Mouse (Mus musculus): ENCODE measurements around the gene Sorcs1.

DNA sequence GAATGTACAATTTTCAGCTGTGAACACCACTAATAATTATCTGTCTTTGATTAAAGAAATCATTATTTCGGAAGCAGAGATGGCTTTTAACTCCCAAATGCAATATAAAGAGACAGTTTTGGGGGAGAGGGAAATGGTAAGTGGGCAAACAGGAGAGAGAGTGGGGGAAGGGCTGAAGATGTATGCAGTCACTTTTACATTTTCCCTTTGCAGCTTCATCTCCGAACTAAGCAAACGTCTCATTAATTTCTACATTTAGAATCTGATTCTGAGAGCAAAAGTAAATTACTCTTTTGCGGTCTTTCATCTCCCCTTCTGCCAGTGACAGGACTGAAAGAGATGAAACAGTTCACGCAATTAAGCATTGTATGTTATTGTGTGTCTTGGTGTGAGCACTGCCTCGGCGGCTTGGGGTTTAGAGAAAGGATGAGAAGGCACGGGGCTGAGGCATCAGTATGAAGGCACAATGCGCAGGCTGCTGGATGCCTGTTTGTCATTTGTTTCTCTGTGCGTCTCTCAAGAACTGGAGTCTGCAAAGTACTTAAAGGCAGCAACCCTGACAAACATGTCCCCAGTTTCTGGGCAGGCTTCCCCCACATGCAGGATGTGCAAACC lies 163.3 kb downstream of the Sorcs1 start:
- TF ChIP-seq CTCF (IDR thresholded peaks at IDR 0.05; ENCODE audit: borderline replicate concordance, extremely low read depth, insufficient read depth, insufficient read length) = no peak
- TF ChIP-seq POLR2A (IDR thresholded peaks at IDR 0.05; ENCODE audit: borderline replicate concordance, extremely low read depth, insufficient read depth, insufficient read length, poor library complexity, severe bottlenecking) = no peak

All from brain, embryonic 14.5 days (tissue).